Mouse (Mus musculus) G1E (cell line): ENCODE results near the gene Olfr1305.

Experiments used
- CTCF ChIP-seq: IDR thresholded peaks from 2 replicates; pipeline ENCODE4 v1.5.1; 2012; ENCODE audit warnings: low read depth, low read length, inconsistent platforms, mixed read lengths
- POLR2AphosphoS5 ChIP-seq: IDR thresholded peaks from 2 replicates; pipeline ENCODE4 v1.6.1; 2012; ENCODE audit warnings: low read depth, low read length, inconsistent platforms; ENCODE audit not compliant: insufficient replicate concordance

DNA sequence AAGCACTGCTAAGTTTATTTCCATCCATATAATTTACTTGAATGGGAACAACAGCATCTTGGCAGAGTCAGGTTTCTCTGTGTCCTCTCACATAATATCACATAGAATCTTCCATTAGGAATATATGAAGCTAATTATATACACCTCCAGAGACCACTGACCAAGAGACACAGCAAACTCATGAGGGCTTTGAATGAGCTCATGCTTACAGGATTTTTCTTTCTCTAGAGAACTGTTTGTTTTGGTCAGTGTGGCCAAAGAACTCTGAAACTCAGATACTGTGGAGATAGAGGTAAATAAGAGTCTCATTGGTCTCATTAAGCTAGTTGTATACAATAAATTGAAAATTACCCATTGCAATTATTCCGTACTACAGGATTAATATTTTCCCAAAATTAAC, 39.2 kb upstream of the Olfr1305 start, which contains the start of gene Olfr1306:
- no peak for TF ChIP-seq CTCF
- TF ChIP-seq POLR2AphosphoS5, result no peak
